Mouse (Mus musculus) heart, adult 2 months (tissue): ENCODE data around the gene Lrrc47.

ENCODE experiments used
- CTCF ChIP-seq: fragments of 200-600 bp; IDR thresholded peaks from 2 replicates; pipeline ENCODE4 v1.8.1; 2022; ENCODE audit warnings: antibody characterized with exemption, mild to moderate bottlenecking, moderate library complexity
- EP300 ChIP-seq: fragments of 200-500 bp; IDR thresholded peaks from 2 replicates; pipeline ENCODE4 v1.6.1; 2011; ENCODE audit warnings: low read depth, low read length, control low read depth; ENCODE audit not compliant: insufficient read depth
- POLR2A ChIP-seq: fragments of 200-500 bp; IDR thresholded peaks from 2 replicates; pipeline ENCODE4 v1.6.1; 2011; ENCODE audit warnings: mild to moderate bottlenecking, low read depth, low read length, control low read depth; ENCODE audit not compliant: insufficient read depth

DNA sequence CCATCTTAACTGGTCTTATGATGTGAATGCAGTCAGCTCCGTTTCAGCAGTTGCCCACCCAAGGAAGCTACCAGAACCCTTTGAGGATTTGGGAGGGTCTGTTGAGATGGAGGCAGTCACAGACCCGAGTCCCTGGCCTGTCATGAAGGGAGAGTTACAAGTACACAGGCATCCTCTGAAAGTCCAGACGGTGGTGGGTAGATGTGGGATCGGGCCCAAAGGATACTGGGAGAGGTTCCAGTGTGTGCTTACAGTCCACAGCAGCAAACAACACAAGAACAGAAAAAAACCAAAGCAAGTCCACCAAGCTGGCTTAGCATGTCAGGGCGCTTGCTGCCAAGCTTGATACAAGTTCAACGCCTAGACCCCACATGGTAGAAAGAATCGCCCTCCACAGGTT, 48.9 kb upstream of the Lrrc47 start:
- TF ChIP-seq POLR2A (no peak), CTCF (no peak), EP300 (no peak)
